Comparison of ENCODE assay signal across 12 mouse cellular contexts in genomic region chr13:4279284-4279683, GRCm38 (mm10). TPM values are rescaled to one million over a fixed set of nuclear protein-coding genes. Genes with fewer than 3 reads are reported as not detected.
DNase-seq lines count a peak whose midpoint lies in the region; ATAC-seq lines count a peak whose summit lies in the region.
"Had no signal": no experiment of that assay in that cellular context is flagged by ENCODE, and none has a peak within 500 bp of the region (broad histone marks: within the 10 kb centered on the region; RNA-seq: fewer than 3 reads in every experiment).

Akr1c12 (minus strand) TSS chr13:4279433.

- intact Hi-C loops in left cerebral cortex, postnatal 14 days (cut with DNase I), result no loop called here

- DNase-seq in induced T-regulatory cell, adult 2 months (ENCODE audit: low read depth), result peak; percentile 3
- DNase-seq in kidney, postnatal 10 days, result peak; percentile 13
- no peak for DNase-seq in lung, postnatal 14 days
- no peak for DNase-seq in left cerebral cortex, postnatal 14 days (ENCODE audit: low spot score in 2 of 2)
- no peak for DNase-seq in adrenal gland, postnatal 10 days

- ATAC-seq in CD4-positive, CD25-positive, alpha-beta regulatory T cell, adult 4 months, result peak; percentile 96
- peak; percentile 41 for ATAC-seq in megakaryocyte-erythroid progenitor cell, adult 5-6 weeks (replicated peaks; ENCODE audit: low FRiP score, low TSS enrichment, poor library complexity, severe bottlenecking)
- no peak for ATAC-seq in erythroblast, adult 5-6 weeks (replicated peaks; ENCODE audit: low FRiP score, poor library complexity, severe bottlenecking)
- ATAC-seq: forebrain, embryonic 13.5 days; hindbrain, postnatal 0 days; midbrain, embryonic 16.5 days had no signal

RNA-seq across cellular contexts. Expression of gene Akr1c12, which starts in this region (rescaled TPM):
- polyA plus RNA-seq in CD4-positive, CD25-positive, alpha-beta regulatory T cell, adult 4 months (2017; shearing (Covaris generic)), result 1 to 10 TPM; 8.7 to 9.9 TPM
- total RNA-seq in megakaryocyte-erythroid progenitor cell, adult 5-6 weeks (2014; fragmentation: Nextera tagmentation), result 0.59 TPM in 1 of 2 replicates, not detected in the other
- 0.76 TPM in 1 of 2 replicates, not detected in the other for total RNA-seq in megakaryocyte-erythroid progenitor cell, adult 5-6 weeks (2017)
- total RNA-seq in left cerebral cortex, postnatal 14 days (2021), result not detected
- total RNA-seq in erythroblast, adult 5-6 weeks (2015; ENCODE audit: low replicate concordance), result 1.2 TPM in 1 of 2 replicates, not detected in the other
- total RNA-seq in erythroblast, adult 5-6 weeks (2017; ENCODE audit: low replicate concordance), result not detected in 2 replicates
- 1 to 10 TPM; 3.4 to 5.3 TPM for total RNA-seq in adrenal gland, postnatal 10 days (2021)
- total RNA-seq: hindbrain, postnatal 0 days had no signal
- polyA plus RNA-seq: forebrain, embryonic 13.5 days; limb, embryonic 12.5 days had no signal

Comparison
In these comparisons a context has a peak if more than half of its experiments do, and no peak if none do; other contexts are left out.
1. Peak in ATAC-seq in megakaryocyte-erythroid progenitor cell, adult 5-6 weeks; RNA of the gene not detected or under 1 TPM.
2. DNase-seq: peak in induced T-regulatory cell, adult 2 months (single experiment) and kidney, postnatal 10 days (single experiment); none in lung, postnatal 14 days (single experiment), left cerebral cortex, postnatal 14 days (0 of 2) and adrenal gland, postnatal 10 days (single experiment).